Mouse (Mus musculus): ENCODE measurements around the gene Senp5.

The Senp5 gene

DNA sequence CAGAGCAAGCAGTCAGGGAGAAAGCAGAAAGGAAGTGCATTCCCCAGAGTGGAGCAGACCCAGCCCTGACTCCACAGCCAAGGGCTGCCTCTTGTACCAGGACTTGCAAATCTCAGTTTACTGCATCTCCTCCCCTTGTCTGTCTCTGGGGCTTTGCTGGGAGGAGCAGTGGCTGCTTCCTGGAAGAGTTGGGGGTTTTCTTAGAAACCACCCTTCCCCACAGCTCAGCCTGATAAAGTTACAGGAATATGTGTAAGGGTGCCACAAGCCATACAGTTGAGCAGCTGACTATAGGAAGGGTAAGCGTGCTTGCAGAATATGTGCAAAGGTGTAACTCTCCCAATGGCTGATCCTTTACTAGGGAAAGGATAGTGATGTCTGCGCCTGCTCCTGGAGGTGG is 62.5 kb downstream of the Senp5 start:
- no peak for DNase-seq (ENCODE audit: low read depth, low spot score)

DNA sequence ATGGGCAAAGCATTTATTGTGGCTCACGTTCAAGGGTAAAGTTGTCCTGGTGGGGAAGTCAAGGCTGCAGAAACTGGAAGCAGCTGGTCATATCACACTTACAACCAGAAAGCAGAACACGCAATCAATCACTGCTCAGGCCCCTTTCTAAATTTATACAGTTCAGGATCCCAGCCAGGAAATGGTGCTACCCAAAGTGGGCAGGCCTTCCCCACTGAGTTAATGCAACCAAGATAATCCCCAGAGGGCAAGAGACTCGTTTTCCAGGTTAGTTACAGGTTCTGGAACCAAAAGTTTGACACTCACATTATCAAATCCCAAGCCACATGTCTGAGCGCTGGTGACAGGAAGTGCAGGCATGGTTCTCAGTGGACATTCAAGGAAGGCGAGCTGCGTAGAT is 64.2 kb downstream of the Senp5 start:
- no peak for DNase-seq (ENCODE audit: low read depth, low spot score)

DNA sequence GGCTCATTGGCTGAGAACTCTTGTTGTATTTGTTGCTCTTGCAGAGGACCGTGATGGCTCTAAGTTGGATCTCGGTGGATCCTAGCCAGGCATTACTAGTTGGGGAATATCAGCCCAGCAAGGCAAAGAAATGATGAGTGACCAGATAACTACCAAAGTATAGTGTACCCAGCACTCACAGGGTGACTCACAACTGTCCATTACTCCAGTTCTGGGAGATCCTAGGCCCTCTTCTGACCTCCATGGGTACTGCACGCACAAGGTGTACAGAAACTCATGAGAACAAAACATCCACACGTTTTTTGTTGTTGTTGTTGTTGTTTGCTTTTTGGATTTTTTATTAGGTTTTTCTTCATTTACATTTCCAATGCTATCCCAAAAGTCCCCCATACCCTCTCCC is 66.5 kb downstream of the Senp5 start:
- DNase-seq (ENCODE audit: low read depth, low spot score) = no peak

GRCm38 (mm10) chr16:31935091-31935979 is 67.8 kb downstream of the Senp5 start:
- no peak for DNase-seq (ENCODE audit: low read depth, low spot score)

GRCm38 (mm10) chr16:31934550-31935010 is 68.5 kb downstream of the Senp5 start:
- DNase-seq (ENCODE audit: low read depth, low spot score) = no peak

DNA sequence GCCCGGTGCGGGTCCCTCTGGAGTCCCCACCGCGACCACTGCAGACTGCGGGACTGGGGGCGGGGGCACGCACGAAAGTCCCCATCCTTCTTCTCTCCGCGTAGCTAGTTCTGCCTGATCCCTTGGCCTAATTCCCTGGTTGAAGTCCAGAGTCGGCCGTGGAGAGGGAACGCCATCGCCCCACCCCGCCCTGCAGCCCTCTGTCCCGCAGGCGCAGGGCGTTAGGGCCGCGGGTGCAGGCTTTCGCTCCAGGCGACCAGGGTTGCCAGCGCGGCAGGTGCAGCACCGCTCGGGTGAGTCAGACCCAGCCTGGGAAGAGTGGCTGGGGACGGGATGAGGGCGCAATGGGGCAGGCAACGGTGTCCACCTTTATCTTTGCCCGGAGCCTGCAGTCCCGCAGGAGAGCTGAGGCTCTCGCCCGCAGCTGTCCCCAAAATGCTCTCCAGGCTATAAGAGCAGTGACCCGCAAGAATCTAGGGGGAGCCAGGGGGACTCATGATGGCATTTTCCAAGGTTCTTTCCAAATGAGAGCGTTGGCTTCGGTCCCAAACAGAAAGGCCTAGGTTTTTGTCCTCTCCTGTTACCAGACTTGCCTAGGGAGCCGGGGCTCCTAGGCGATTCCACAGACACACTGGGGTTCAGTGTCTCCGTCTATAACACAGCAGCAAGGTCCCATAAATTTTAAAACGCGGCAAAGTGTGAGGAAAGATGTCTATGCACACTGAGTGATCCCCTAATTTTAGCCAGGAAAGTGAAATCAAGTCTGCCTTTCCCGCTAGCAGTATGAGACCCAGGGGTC is 69.1 kb downstream of the Senp5 start, which contains the start of gene Pigz:
Pigz (plus strand) TSS at position 101 of the 799 bp plus-strand sequence.
- peak; percentile 41 for DNase-seq (ENCODE audit: low read depth, low spot score)

DNA sequence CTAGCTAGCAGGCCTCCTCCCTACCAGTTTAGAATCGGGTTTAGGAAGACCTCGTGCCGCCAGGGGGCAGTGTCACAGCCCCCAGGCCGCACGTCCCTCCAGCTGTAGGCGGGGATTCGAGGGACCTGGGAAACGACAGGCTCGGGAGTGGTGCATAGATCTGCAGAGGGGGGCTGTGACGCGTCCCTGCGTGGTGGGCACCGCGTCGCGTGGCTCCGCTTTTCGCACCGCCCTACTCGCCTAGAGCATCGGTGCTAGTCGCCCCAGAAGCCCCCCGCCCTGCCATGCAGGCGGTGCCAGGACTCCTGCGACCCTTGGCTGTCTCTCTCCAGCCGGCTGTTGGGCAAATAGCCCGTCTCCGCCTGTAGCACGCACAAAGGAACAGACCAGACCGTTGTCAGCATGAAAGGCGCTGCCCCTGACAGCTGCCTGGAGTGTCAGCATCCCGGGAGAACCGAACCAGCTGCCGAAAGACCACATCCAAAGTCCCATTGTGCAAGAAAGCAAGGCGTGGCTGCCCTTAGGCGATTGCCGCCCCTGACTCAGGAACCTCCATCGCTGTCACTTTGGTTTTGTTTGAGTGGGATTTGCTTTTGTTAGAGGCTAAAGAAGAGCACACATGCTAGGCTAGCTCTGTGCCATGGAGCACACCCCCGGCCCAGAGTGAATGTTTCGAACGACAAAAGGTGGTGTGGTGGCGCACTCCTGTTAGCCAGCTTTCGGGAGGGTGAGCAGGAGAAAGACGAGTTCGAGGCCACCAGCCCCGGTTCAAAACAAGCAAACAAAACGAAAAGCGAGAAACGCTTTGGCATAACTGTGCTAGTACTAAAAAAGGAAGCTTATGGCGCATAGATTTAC is 70.0 kb downstream of the Senp5 start:
- peak; percentile 87 for DNase-seq (ENCODE audit: low read depth, low spot score)

GRCm38 (mm10) chr16:31932255-31932654 is 70.8 kb downstream of the Senp5 start:
- DNase-seq (ENCODE audit: low read depth, low spot score) = no peak

DNA sequence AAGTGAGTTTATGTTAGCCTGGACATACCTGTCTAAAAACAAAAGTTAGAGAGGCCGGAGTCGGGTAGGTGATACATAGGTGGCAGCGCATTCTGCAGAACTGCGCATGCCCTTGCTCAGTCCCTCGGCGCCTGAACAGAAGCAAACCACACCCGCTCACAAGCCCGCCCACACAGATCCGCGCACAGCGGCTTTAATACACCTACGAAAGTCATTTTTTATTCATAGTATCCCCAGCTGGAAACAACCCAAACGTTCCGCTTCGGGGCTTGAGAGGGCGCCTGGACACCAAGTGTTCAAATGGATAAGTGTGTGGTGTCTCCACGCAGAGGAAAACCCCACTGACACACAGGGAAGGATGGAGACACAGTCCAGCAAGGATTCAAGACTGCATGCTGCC is 71.8 kb downstream of the Senp5 start:
- no peak for DNase-seq (ENCODE audit: low read depth, low spot score)

DNA sequence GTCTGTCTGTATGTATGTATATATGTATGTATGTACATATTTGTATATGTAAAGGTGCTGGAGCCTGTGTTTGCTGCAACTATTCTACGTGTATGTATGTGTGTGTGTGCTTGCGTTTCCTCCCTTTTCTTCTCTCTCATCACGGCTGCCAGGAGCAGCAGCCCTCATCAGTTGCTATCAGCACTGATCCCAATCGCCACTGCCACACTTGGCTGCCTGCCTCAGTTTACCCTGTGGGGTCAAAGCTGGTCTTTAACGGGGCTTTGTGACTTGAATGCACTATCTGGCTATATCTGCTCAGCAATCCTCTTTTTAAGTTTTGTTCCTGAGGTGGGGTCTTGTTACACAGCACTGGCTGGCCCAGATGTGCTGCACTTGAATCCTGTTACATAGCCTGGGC is 75.7 kb downstream of the Senp5 start:
- no peak for DNase-seq (ENCODE audit: low read depth, low spot score)

- no peak for DNase-seq (ENCODE audit: low read depth, low spot score)
Observed at GRCm38 (mm10) chr16:31926547-31927182, 76.4 kb downstream of the Senp5 start.

GRCm38 (mm10) chr16:31926091-31926490 is 77.0 kb downstream of the Senp5 start:
- DNase-seq (ENCODE audit: low read depth, low spot score) = no peak

GRCm38 (mm10) chr16:31924368-31924767 is 78.7 kb downstream of the Senp5 start:
- DNase-seq (ENCODE audit: low read depth, low spot score) = no peak

- peak; percentile 70 for DNase-seq (ENCODE audit: low read depth, low spot score)
Observed at GRCm38 (mm10) chr16:31918248-31918724, 84.8 kb downstream of the Senp5 start.

DNA sequence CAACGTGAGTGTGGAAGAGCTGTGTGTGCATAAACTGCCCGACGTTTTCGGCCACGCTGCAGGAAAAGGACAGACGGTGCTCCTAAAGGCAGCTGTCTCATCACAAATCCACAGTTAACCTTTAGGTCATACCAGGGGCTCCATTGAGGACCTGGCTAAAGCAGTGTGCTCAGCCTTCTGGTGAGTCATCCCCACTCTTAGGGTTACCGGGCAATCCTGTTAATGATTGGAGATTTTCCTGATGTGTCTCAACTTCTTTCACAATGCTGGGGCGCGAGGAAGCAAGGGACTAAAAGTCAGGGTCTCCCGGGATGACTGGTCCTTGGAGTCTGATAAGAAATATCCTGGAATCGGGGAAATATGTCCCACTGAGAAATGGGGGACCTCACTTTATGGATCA is 85.3 kb downstream of the Senp5 start:
- no peak for DNase-seq (ENCODE audit: low read depth, low spot score)

GRCm38 (mm10) chr16:31910281-31910847 is 92.7 kb downstream of the Senp5 start:
- DNase-seq (ENCODE audit: low read depth, low spot score) = no peak
